Mouse (Mus musculus) ovary, postnatal 10 days (tissue): Measurements from ENCODE around the gene Pou2f3.
A peak's percentile ranks its signal among the peaks of the same experiment; 100 is the strongest.

ENCODE experiments used
- DNase-seq: peaks from one replicate; pipeline ENCODE4 v3.0.0; 2022; ENCODE audit warnings: low spot score

Pou2f3 gene

DNA sequence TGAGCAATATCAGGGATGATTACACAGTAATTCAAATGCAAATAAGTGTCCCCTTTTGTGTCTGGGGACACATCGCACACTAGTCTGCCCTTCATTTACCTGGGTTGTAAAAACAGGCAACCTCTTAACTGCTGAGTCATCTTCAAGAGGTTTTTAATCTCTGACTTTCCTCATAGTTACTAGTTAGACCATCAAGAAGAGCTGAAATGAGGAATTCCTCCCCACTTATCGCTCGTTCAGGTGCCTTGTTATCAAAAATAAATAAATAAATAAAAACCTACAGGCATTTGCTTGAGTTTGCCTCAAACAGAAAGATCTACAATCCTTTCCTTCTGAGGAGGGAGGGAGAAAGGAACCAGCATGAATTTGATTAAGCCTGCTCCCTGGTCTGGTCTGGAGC, 101.4 kb downstream of the Pou2f3 start:
- DNase-seq = no peak

GRCm38 (mm10) chr9:43108081-43108480, 102.1 kb downstream of the Pou2f3 start:
- DNase-seq = no peak

DNA sequence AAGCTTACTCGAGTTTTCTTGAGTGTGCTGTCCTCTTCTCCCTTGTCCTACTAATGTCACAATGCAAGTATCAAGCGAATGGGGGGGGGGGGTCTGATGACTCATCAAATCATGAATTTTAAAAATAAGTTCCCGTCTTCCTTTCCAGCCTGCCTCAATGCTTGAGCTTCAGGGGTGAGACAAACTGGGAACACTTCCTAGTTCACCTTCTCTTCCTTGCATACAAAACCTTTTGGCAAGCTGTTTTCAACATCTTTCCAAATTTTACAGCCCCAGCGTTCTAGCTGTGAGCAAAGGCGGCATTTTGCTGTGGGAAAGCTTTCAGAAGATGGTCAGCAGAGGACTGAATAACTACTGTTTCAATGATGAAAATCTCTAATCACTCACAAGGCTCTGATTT, 102.6 kb downstream of the Pou2f3 start:
- no peak for DNase-seq

DNA sequence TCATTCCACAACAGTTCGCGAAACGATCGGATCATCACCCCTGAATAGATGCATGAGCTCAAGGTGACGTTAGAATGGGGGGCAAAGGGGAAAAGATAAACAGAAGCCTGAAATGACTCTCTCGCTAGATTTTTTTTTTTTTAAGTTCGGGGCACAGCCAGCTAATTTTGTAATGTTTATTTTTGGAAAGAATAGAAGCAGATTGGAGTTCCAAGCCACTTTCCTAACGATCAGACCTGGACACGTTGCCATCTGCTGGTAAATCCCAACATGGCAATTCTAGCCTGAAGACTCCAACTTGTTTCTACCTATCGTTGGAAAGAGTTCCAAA, 103.0 kb downstream of the Pou2f3 start, which contains the start of gene Arhgef12:
Gene Arhgef12, minus strand, starts transcription at position 53 of the 331 bp plus-strand sequence.
- no peak for DNase-seq

GRCm38 (mm10) chr9:43106426-43107186, 103.6 kb downstream of the Pou2f3 start:
- no peak for DNase-seq

DNA sequence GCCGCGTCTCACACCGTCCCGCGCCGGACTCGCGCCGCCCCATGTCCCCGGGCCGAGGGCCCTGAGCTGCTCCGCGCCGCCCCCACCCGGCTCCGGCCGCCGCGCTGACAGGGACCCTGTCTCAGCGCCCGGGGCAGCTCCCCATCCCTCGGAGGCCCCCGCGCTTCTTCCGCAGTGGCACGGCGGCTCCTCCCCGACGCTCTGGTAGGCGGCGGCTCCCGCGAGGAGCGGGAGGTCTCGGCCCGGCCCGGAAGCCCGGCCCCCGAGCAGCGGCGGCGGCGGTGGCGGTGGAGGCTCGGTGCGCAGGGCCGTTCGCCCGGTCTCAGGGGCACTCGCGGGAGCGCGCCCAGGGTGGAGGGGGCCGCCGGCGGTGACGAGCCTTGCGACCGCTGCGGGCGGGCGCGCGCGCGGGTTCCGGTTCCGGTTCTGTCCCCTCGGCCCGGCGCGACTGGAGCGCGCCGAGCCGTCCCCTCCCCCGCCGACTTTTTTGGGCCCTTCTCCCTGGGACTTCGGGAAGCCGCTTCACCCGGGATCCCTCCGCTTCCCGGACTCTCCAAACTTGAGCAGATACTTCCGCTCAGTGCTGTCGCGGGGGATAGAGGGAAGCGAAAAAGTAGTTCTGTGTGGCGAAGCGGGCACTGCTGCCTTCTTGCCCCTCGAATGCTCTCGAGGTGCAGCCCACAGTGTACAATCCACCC, 104.4 kb downstream of the Pou2f3 start:
- DNase-seq = peak; percentile 80

- no peak for DNase-seq
Measured at GRCm38 (mm10) chr9:43104873-43105663, 105.1 kb downstream of the Pou2f3 start.

GRCm38 (mm10) chr9:43104526-43104872, 105.7 kb downstream of the Pou2f3 start:
- no peak for DNase-seq

- no peak for DNase-seq
Measured at GRCm38 (mm10) chr9:43103675-43104299, 106.4 kb downstream of the Pou2f3 start.

- DNase-seq = no peak
Measured at GRCm38 (mm10) chr9:43102931-43103330, 107.2 kb downstream of the Pou2f3 start.

- no peak for DNase-seq
Measured at GRCm38 (mm10) chr9:43101936-43102595, 108.1 kb downstream of the Pou2f3 start.

DNA sequence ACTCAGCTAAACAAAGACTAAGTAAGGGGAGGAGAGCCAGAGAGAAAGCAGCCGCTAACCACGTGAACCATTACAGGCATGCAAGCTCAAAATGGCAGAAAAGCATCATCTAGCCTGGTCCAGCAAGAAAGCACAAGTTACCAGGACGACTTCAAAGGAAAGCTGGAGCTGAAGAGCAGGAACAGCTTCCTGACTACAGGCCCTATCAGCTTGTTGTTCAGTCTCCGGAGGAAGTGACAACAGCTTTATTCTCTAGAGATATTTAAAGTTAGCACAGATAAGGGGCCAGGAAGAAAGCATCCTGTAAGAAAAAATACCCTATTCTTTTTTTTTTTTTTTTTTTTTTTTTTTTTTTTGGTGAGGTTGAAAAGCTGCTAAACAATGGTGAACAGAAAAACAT, 111.2 kb downstream of the Pou2f3 start:
- DNase-seq = no peak

DNA sequence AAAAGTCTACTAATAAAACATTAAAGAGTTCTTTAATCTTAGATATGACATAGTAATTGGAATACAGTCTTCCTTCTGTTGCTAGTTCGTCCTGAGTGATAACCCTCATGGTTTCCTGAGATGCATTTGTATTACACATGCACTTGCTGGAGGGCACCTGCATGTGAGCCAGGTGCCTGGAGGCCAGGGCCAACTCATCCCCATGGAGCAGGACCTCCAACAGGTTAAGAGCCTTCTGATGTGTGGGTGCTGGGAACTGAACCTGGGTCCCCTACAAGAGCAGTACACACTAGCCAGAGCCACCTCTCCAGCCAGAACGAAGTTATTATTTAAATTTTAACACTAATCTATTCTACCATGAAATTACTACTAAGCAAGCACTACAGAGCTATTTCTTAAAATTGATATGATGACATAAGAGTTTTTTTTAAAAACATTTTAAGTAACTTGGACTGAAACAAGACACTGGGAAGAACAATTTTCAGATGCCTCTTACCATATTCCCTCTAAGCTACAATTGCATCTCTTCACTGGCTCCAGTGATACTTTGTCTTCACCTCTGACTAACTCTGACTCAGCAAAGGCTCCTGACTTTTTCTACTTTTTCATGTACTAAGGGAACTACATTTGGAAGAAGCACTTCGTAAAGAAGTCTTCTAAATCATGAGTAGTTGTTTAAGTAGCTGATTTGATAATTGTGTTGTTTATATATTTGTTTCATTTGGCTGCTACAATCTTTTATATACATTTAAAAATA, 112.2 kb downstream of the Pou2f3 start:
- no peak for DNase-seq

DNA sequence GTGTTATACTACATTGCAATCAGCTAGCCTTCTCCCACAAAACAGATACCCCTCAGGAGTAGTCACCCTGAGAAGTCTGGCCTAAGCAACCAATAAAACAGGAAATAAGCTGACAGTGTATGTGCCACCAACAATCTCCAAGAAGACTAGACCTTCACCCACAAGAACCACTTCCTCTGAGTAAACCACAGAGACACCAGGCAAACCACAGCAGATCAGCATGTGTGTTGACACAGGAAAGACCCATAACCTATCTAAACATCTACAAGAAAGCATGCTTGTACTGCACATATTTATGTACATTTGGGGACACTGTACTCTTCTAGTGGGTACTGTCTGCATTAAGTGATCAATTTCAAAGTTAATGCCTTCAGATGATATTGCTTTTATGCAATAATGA, 113.8 kb downstream of the Pou2f3 start:
- no peak for DNase-seq

DNA sequence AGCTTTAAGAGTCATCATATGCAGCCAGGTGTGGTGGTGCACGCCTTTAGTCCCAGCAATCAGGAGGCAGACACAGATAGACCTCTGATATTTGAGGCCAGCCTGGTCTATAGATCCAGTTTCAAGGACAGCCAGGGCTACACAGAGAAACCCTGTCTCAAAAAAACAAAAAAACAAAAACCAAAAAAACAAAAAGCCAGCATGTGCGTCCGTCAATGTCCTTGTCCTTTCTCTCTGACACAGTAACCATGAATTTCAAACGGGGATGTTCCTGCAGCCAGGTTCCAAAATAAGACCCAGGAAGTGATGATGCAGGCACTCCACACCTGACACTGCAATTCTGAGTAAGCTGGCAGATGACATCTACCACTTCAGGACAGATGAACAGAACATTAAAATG, 115.3 kb downstream of the Pou2f3 start:
- DNase-seq = no peak

GRCm38 (mm10) chr9:43093803-43094202, 116.4 kb downstream of the Pou2f3 start:
- DNase-seq = no peak

DNA sequence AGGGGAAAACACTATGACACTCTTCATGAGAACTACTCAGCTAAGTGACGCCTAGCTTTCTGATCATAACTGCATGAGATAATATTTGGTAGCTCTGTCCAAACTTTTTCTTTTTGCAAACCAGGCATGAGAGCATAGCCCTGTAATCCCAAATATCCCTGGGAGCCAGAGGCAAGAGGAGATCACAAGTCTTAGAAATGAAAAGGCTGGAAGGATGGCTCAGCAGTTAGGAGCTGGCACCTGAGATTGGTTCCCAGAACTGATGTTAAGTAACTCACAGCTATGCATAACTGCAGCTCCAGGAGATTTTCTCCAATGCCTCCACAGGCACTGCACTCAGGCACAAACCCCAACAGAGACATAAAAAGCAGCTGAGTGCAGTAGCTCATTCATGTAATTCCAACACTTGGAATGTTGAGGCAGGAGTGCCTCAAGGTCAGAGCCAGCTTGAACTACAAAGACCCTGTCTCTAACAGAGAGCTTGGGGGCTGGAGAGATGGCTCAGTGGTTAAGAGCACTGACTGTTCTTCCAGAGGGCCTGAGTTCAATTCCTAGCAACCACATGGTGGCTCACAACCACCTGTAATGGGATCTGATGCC, 124.4 kb downstream of the Pou2f3 start:
- no peak for DNase-seq

GRCm38 (mm10) chr9:43084496-43085362, 125.4 kb downstream of the Pou2f3 start:
- no peak for DNase-seq

DNA sequence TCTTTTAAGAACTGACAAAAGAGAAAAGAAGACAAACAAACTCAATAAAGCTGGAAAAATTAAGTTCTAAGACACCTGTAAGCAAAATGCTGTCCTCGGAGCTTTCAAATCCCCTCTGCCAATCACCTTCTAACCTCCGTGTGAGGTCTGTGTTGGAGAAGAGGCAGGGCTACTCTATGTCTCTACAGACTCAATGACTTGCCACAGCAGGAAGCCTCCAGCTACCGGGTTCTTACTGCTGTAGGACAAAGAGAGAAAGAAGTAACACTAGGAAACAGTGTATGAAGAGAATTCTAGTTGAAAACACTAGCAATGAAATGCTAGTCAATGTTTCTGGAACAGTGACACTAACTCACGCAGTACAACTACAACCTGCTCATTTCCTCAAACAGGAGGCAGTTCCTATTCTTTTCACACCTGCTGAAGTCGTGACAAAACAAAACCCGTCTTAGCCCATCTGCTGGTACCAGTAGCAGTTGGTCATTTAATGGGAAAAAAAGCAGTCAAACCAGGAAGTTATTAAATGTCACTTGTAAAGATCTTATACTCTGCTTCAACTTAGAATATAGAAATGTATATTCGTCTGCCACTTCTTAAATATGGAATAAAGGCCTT, 126.6 kb downstream of the Pou2f3 start:
- no peak for DNase-seq
